Mouse (Mus musculus) right cerebral cortex, adult 18-20 months (tissue): ENCODE data around the gene Rpia.
"Not testable (repeated sequence)": the region's sequence is repeated elsewhere in the genome, so short reads cannot be mapped to it uniquely, and the experiment has no call there.

Experiments used
- DNase-seq: peaks from one replicate; pipeline ENCODE4 v3.0.0; 2022; ENCODE audit warnings: mixed read lengths

Gene Rpia

DNA sequence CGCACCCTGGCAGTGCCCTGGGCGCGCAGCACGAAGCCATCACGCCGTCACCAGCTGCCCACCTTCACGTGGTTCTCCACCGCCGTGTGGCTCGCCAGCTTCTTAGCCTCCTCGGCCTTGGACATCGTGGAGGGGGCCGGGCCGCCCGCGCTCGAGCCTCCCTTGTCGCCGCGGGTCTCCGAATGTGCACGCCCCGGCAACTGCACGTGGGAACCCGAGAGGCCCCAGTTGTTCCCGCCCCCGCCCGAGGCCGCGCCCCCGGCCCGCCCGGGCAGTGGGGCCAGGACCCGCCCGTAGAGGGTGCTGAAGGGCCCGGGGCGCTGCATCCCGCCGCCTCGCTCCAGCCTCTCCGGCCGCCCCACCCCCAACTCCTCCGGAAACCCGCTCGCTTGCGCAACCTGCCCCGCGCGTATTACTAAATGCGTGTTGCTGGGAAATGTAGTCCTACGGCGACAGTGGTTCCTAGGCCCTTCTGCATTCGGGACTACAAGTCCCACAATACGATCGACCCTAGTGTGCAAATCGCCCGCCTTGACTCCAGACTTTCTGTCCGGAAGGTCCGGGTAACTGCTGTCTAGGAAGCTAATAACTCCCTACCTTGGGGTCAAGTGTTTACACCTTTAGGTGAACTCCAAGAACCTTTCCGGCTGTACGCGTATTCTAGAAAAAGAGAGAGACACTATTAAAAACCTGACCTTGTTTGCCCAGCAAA is at the start of gene Rpia:
Rpia (minus strand) TSS at position 409 of the 712 bp plus-strand sequence.
- DNase-seq, result peak; percentile 98

DNA sequence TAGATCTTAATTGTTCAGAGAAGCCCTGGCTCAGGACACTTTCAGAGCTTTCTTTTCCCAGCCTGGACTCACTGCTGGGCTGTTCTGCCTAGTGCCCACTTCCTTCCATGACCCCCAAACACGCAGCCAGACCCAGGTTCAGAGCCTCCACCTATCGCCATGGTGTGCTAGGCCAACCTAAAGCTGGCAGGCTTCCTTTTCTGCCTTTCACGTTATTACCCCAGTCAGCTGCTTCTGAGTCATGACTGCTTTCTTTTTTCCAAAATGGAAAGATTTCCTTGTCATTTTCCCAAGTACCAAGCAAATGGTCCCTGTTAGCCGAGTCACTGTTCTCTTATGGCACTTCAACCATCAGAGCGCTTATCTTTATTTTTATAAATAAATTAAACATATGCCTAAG is 48.2 kb upstream of the Rpia start:
- no peak for DNase-seq

DNA sequence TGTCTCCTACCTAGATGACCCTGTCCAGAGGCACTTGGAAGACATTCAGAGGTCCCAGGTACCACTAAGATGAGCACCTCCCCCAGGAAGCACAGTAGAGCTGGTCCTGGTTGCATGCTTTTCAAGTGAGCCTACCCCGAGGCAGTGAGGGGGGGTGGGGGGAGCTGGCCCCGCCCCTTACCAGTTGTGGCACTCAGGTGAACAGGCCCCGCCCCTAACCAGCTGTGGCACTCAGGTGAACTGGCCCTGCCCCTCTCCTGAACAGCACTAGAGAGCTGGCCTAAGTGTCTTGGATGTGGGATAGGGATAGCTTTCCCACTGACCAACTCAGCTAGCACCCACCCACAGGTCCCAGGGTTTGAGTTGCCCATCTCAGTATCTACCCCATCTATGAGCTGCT is 46.5 kb upstream of the Rpia start:
- DNase-seq, result no peak

DNA sequence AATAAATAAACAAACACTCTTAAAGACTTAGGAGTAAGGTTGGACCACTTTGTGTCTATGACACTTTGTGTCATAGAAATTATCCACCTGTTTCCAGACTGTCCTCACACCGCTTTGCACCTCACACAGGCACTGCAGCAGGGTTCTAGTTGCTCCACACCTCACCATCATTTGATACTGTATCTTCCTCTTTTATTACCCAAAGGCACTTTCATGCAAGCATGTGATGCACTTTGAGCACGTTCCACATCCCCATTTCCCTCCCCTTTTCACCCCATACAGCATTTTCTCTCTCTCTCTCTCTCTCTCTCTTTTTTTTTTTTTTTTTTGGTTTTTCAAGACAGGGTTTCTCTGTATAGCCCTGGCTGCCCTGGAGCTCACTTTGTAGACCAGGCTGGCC is 45.3 kb upstream of the Rpia start:
- no peak for DNase-seq

DNA sequence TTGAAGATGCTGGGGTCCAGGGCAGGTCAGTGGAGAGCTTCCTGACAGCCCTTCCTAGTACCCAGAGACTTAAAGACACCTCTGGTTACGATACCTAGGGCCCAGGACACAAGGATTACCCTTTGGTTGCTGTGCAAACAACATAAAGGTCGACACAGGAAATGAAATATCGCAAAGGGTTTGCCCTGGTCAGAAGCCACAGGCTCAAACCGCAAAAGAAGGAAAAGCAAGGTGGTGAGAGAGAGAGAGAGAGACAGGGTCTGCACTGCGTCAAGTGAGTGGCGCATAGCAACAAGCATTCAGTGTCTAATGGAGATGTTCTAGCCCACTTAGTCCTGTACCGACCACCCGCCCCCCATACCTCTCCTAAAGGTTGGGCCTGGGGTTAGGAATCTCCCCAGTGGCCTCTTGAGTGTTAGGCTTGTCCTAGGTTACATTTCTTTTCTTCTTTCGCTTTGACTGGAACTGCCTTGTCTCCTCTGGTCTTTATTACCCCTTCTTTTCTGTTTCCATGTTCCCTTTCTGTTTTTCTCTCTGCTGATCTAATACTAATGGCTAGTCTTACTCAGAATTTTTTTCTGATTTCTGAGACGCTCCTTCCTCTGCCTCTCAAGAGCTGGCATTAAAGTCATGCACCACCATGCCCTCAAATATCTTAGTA is 39.3 kb upstream of the Rpia start:
- DNase-seq, result no peak

DNA sequence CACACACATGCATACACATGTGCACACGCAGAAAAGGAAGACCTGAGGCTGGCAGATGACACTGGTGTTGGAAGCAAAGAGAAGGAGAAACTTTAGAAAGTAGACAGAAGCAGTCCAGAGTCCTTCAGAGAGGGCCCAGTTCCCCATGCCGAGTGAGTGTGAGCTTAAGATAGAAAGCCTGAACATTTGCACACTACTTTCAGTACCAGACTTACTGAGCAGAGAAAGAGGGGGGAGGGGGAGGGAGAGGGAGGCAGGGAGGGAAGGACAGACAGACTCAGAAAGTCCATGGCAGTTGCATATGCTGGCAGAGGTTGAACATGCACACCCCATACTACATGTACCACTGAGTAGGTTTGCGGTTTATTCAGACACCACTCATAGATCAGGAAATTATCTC is 38.5 kb upstream of the Rpia start:
- DNase-seq, result no peak

DNA sequence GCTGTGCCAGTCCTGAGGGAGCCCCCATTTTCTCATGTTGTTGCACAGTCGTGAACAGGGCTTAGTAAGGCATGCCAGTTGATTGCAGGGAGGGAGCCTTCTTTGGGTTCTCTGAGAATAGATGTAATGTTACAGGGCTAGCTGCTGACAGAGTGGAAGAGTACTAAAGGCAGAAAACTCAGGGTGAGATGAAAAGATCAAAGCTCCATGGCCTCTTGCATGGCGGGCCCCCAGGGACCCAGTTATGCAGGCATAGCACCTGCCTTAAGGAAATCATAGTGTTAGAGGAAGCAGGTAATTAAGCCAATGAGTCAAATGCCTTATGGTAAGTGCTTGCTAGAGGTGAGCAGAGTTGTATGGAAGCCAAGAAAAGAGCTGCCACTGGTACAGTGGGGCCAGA is 37.4 kb upstream of the Rpia start:
- DNase-seq, result no peak

DNA sequence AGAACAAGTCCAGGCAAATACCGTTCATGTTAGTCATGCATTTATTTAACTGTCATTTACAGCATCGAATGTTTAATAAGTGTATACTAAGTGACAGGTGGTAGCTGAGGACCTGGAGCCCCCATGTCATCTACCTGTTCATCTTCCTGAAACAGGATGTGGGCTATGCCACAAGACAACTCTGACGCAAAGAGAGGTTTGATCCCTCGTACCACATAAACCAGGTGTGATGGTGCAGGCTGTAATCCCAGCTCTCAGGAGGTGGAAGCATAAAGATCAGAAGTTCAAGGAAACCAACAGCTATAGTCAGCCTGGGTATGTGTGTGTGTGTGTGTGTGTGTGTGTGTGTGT is 32.9 kb upstream of the Rpia start:
- DNase-seq, result no peak

DNA sequence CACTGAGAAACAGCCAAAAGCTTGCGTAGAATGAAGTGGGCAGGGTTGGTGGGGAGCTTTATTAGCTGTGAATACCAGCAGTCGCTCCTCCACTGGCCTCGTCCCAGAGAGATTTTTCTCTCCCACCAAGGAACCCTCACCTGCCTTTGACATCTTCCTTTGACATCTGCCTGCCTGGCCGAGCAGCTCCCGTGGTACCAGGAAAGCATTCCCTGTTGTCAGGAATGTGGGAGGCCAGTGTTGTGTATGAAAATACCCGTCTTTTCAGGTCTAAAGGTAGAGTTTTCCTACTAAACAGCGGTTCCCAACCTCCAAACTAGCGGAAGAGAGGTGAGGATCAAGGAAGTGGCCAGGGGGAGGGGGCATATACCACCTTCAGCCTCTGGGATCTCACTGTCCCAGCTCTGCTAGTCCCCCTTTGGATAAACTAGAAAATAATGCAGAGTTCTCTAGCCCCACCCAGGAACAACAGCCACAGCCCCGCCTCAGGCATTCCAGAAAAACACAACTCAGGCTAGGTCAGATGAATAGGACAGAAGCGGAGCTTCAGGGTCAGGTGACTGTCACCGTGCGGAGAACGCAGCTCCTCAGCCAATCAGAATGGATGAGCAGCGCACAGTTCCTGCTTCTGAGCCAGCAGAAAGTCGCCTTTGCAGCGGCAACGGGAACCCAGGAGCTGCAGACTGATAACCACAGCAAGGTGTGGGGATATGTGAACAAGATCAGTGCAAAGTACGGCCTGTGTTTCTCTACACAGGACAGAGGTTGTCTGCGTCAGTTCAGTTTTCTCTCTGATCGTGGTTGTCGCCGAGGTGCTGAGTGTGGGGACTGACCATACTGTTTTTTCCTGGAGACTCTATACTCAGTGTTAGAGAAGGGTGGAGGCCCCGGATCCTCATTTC is 32.3 kb upstream of the Rpia start:
- peak; percentile 87 for DNase-seq

DNA sequence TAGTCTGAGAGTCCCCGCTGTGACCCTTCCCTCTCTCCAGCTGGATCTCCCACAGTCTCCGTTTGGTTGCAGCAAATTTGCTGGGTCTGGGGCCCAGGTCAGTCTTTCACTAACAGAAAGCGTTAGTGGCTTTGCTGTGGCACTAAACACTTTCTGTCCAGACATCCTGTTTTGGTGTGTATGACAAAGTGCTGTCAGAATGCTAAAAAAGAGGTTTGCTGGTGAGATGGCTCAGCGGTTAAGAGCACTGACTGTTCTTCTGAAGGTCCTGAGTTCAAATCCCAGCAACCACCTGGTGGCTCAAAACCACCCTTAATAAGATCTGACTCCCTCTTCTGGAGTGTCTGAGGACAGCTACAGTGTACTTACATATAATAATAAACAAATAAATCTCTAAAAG is 31.2 kb upstream of the Rpia start:
- not testable (repeated sequence) for DNase-seq

DNA sequence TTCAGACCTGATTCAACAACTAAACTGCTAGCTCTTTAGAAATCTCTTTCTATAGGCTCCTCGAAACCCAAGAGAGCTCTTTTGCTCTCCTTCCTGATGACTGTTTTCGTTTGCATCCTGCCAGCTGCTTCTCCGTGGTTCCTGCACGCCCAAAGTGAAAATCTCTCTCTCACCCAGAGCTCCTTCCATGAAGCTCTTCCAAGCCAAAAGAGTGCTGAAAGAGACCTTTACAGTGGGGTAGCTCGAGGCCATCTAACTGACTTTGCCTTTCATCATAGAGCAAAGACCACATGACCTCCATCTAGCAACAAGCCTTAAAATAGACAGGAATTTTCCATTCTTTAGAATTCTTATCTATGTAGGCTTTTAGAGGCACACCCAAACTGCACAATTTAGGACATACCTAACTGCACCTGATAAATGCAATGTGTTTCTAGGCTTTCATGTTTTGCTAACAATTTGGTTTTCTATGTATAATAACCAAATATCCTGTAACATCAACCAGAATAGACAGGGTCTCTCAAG is 30.4 kb upstream of the Rpia start:
- DNase-seq, result no peak

DNA sequence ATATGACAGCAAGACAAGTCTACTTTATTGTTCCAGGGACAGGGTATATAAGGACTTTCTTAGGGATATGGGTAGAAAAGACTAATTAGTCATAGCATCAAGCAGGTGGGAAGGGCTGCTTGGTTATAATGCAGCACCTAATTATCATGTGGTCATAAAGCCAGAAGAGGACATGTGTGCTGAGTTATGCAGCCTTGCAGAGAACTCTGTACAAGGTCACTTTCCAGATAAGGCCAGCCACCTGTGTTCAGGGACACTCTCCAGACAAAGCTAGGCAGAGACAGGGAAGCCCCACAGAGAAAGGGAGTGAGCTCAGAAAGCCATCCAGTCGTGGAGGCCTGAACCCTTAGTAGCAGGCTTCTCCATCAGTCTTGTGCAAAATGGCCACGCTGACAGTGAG is 29.5 kb upstream of the Rpia start:
- no peak for DNase-seq

DNA sequence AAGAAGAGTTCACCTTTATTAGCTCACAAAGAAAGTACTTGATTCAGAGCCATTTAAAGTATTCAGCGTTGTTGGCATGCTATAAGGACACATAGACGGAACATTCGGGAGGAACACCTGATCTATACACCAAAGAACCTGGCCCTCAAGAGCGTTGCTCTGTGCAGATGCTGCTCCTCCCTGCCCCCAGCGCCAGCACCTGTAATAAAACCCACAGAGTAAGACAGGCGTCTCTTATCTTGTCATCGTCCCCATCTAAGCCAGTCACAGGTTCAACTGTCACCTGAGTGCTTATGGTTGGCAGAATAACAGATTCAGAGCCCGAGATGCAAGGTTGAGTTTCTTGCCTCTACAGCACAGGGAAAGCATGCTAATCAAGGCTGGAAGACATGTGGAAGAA is 23.4 kb upstream of the Rpia start:
- no peak for DNase-seq

DNA sequence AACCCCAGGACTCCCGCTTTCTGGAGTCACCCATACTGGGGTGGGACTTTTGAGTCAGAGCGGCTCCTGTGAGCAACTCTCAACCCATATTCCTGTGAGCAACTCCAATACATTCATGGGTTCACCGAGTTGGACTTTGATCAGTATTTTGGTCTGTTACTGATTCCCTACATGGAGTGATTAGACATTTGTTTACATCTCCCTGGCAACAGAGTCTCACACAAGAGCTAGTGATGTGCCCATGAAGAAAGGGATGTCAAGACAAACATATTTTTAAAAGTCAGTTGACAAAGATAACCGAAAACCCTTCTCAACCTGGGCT is 22.6 kb upstream of the Rpia start:
- no peak for DNase-seq

DNA sequence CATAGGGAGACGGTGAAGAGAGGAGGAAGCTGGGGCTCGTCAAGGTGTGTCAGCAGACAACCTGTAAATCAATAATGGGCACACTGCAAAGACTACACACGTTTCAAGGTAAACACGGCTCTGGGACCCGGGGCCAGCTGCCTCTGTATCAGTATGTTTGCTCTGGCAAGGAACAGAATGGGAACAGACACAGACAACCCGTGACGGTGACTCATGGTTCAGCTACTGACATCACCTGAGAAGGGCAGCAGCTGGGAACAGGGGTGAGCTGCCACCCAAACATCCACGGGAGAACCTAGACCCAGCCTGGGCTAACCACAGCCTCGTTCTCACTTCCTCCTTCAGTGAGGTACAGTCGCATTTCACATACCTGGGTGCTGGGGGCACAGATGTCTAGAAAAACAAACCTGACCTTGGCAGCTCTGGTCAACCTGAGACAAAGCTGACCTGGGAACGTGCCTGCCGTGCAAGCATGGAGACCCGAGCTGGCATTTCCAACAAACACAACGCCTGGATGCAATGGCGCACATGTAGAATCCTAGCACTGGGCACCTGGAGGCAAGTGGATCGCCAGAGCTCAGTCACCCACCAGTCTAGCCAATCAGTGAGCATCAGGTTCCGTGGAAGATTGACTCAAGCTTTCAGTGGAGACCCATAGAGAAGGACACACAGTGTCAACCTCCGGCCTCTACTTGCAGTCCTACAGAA is 22.0 kb upstream of the Rpia start:
- no peak for DNase-seq

DNA sequence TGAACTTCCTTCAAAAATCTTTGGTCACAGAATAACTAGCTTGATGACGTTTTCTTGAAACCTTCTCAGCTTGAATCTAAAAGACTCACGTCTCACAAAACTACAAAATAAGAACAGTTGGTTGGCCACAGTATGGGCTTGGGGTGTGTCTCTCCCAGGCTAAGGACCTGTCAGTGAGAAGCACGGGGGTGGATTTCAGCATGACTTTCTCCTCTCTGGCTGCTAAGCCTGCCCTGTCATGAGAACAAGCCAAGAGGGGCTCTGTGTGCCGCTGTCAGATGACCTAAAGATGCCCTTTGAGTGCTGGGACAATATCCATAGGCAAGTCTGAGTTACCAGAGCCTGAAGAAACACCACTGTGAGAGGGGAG is 20.5 kb upstream of the Rpia start:
- no peak for DNase-seq

DNA sequence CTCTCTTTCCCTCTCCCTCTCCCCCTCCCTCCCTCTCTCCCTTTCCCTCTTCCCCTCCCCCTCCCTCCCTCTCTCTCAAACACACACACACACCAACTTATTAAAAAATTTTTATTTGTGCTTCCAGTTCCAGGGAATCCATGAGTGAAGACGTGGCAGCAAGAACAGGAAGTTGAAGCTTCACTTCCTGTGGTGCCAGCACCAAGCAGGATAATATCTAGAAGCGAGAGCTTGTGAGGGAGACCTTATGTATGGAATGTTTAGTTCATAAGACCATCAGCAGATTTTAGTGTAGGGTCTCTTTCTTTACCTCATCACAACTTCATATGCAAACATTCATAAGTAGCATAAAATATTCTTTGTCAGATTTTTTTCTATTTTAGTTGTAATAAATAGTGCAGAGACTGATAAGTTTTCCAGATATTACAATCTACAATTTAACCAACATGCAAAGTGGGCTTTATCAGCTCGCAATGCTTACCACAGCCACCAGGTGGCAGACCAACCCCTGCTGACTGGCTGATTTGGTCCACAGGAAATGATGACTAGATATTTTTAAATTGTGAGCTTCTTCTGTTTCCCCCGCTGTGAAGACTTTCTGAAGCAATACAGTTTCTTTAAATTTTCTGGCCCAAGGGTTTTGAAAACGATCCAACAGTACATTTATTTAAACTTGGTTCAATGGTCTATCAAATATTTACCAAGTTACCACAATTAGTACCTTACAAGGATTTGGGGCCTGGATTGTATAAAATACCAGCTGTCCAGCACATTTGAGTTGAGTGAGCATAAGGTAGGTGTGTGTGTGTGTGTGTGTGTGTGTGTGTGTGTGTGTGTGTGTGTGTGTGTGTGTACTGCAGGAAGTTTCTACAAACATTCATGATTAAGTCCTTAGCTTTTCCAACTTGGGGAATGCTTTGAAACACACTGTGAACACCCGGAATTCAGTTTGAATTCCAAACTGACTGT is 19.8 kb upstream of the Rpia start:
- DNase-seq, result peak; percentile 70

DNA sequence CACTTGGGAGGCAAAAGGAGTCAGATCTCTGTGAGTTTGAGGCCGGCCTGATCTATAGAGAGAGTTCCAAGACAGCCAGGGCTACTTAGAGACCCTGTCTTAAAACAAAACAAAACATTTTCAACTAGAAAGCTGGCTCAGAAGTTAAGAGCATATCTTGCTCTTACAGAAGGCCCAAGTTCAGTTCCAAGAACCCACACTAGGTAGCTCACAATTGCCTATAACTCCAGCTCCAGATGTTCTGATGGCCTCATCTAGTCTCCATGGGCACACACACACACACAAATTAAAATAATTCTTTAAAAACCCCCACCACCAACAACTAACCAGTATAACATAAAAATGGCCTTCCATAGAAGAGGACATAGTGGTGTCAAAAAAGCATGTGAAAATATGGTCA is 18.5 kb upstream of the Rpia start:
- no peak for DNase-seq

DNA sequence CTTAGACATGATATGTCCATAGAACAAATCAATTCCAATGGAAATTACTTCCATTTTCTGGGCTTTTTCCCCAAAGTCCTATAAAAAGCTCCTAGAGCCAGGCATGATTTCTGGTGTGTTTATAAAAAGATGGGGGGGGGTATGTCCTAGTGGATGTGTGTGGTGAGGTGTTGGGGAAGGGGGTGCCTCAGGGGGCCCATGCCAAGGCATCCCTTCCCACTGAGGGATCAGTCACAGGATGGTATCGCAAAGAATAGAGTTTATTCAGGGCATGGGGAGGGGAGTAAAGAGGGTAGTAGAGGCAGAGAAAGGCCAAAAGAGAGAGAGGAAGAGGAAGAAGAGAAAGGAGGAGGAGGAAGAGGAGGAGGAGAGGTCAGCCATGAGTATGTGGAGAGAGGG is 14.5 kb upstream of the Rpia start:
- no peak for DNase-seq

DNA sequence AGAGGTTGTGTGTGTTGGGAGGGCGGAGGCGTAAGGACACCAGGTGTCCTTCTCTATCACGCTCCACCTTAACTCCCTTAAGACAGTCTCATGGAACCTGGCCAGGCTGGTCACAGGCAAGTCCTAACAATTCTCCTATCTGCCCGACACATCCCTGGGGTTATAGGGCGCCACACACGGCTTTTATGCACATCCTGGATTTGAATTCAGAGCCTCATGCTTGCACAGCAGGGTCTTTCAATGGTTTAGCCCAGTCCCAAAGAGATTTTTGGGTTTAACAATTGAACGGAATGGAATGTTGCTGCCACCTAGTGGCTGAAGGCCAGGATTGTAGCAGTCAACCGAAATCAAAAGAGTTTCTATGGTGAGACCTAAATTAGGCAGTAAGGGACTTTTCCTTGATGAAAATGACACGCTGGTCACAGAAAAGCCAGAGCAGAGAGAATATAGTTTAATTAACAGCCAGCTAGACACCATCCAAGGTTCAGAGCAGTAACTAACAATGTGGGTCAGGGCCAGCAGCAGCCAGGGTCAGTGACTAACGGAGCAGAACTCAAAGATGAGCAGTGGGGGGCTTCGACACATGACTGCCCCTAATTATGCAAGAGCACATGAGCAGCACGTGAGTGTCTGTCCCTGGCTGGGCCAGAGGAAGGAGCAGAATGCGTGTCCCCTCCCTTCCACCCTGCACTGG is 13.9 kb upstream of the Rpia start:
- peak; percentile 61 for DNase-seq

DNA sequence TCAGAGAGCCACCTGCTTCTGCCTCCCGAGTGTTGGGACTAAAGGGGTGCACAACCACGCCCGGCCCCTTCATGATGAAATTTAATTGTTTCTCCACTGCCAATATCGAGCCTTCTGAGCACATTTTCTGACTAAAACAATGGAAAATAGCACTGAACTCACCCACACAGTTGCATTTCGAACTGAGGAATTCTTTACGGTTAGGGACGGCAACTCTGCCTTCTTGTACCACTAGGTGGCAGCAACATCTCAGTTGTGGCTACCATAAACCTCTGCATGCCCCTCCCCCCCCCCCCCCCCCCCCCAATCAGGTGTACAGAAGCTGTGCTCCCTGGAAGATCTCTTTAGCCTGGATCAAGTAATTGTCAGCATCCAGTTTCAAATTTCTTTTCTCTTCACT is 13.2 kb upstream of the Rpia start:
- peak; percentile 70 for DNase-seq
